Mouse (Mus musculus) ES-Bruce4 (cell line): ENCODE measurements around the gene Slc35f1.

Experiments used
- CTCF ChIP-seq: IDR thresholded peaks from one replicate; pipeline ENCODE4 v1.8.1; 2011; ENCODE audit warnings: low read depth, low read length
- POLR2A ChIP-seq: IDR thresholded peaks from one replicate; pipeline ENCODE4 v1.8.1; 2011; ENCODE audit warnings: low read length; ENCODE audit not compliant: insufficient read depth

- no peak for TF ChIP-seq POLR2A
- no peak for TF ChIP-seq CTCF
Measured at GRCm38 (mm10) chr10:52992246-52992645, 301.9 kb downstream of the Slc35f1 start.
